Mouse (Mus musculus) heart, postnatal 25 days (tissue): ENCODE measurements around the gene 2410137M14Rik. TPM values are rescaled to one million over a fixed set of nuclear protein-coding genes. Genes with fewer than 3 reads are reported as not detected.
"Not testable (repeated sequence)": the region's sequence is repeated elsewhere in the genome, so short reads cannot be mapped to it uniquely, and the experiment has no call there.

ENCODE experiments used
- DNase-seq: peaks from one replicate; pipeline ENCODE4 v3.0.0; 2022; ENCODE audit warnings: low spot score
- intact Hi-C: fragments of 180-260 bp; cut with DNase I; formaldehyde crosslinking; loops from one replicate; pipeline ENCODE4 v1.15.1; 2025
- total RNA-seq, 2 experiments: library from RNA; stranded (reverse); gene quantifications; 2 replicates each; pipeline ENCODE4 v1.2.3; 2021

The 2410137M14Rik gene
- total RNA-seq, 2 experiments from 2014 or later, result 0.49 to 0.61 TPM

DNA sequence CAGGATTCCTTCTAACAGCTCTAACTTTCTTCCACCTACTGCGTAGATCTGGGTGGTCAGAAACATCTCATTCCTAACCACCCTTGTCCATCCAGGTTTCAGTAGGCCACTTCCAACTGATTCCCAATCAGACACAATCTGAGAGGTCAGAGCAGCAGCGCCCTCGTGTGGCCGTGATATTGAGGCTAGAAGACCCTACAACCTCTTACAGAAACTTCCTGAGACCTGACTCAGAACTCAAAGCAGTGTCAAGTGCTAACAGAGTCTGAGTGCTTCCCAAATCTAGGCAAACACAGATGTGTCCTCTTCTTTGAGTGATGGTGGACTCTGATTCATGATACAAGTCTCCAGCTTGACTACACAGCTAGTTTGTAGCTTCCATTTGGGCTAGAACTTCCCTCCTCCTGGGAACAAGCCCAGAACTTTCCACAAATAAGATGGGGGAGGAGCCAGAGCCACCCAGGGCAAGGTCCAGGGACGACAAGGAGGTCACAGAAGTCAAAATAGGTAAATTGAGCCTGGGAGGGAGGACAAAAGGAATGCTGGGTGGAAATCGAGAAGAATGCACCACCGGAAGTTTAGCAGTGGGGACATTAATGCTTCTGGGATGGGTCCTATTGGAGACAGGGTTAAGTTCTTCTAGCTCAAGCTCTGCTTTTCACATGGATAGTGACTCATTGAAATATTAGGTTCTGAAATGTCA lies 16.1 kb upstream of the 2410137M14Rik start:
- DNase-seq, result peak; percentile 35
- intact Hi-C loops, result loop anchor here (1.0 kb wide), 1 partner anchor 82 kb away; no protein-coding TSS in a partner anchor

DNA sequence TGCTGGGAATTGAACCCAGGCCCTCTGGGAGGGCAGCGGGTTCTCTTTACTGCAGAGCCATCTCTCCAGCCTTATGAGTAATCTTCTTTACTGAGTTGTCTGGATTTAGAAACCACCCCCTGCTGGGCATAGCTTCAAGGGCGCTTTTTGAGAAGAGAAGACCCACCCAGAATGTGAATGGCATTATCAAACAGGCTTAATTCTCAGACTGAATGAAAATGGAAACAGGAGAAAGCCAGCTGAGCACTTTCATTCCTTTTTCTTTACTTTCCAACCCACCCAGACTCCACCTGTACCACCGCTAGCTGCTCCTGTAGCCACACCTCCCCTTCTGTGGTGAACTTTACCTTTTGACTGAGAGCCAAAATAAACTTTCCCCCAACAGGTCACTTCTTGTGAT lies 14.4 kb upstream of the 2410137M14Rik start:
- intact Hi-C loops, result no loop called here
- no peak for DNase-seq

GRCm38 (mm10) chr17:36994528-36994927 lies 13.5 kb upstream of the 2410137M14Rik start:
- DNase-seq, result no peak
- intact Hi-C loops, result no loop called here

DNA sequence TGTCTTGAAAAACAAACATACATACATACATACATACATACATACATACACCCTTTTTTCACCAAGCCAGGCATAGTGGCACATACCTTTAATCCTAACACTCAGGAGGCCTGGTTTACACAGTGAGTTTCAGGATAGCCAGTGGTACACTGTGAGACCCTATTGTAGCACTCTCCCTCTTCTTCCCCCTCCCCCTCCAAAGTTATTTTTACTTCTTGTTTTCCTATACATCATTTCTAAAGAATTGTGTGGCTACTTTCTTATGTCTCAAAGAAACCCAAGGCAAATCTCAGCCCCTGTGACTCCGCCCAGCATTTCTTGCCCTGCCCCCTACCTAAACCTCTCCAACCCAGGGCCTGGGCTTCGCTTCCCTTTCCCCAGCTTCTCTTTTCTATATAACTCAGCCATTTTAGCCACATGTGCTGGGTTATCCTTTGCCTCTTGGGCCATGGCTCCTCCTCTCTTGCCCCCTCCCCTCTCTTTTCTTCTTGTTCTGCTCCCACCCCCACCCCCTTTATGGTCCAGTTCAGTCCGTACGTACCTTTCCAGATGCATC lies 12.8 kb upstream of the 2410137M14Rik start:
- DNase-seq, result no peak
- intact Hi-C loops, result no loop called here

DNA sequence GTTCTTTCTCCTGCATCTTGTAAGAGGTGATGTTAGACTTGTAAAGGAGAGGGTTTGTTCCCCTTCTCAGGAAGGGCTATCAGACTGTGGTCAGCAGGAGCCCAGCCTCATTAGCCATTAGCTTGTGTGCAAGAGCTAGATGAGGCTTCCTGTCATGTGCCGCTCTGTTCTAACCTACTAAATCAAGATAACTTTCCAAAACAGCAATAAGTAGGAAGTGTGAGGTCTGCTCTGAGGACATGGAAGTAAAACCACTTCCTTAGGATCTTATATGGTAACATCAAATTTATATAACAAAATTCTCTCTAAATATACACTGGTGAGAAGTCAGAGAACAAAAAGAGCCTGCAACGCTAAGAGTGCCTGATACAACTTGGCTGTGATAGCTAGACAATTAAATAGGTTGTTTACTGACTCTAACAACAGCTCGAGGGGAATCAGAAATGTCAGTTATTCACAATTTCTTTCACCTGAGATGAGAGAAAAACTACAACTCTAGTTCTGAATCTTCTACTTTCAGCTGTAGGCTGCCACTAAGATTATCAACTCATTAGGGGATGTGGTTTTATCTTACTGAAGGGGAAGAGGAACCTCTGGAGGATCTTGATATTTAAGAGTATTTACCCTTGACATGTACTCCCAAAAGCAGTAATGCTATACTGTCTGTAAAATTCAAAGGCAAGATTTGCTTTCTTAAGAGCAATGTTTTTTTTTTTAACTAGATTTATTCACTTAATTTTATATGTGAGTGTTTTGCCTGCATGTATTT lies 11.5 kb upstream of the 2410137M14Rik start:
- intact Hi-C loops, result no loop called here

DNA sequence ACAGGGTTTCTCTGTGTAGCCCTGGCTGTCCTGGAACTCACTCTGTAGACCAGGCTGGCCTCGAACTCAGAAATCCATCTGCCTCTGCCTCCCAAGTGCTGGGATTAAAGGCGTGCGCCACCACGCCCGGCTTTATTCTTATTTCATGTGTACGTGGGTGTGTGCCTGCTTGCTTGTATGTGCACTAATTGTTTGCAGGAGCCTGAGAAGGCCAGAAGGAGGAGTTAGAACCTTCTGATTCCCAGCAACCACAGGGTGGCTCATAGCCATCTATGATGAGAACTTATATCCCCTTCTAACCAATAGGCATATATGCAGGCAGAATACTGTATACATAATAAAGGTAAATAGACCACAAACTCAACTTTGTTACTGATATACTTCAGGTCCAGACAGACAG lies 9.6 kb upstream of the 2410137M14Rik start:
- DNase-seq, intact Hi-C loops: not testable (repeated sequence)

More for the DNA sequence above, 11.5 kb upstream of the 2410137M14Rik start:
- DNase-seq, result no peak

DNA sequence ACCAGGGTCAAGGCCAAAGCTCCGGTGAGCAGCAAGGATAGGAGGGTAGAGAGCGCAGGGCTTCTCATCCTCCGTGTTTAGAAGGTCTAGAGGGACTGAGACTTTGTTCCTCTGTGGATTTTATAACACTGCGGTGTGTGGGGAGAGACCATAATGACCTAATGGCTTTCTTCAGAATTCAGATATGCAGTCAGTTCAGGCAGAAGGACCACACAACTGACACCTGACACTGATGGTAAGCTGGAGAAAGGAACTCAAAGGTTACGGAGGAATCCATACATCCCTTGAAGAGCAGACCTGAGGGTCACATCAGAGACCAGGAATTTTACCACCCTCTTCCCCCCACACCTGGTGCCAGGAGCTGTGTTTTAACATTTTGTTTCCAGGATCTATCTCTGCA lies 8.4 kb upstream of the 2410137M14Rik start, which contains the start of gene H2-M5:
TSS of gene H2-M5 (minus strand) at position 101 of the 400 bp plus-strand sequence.
- intact Hi-C loops, result no loop called here
- DNase-seq, result no peak

DNA sequence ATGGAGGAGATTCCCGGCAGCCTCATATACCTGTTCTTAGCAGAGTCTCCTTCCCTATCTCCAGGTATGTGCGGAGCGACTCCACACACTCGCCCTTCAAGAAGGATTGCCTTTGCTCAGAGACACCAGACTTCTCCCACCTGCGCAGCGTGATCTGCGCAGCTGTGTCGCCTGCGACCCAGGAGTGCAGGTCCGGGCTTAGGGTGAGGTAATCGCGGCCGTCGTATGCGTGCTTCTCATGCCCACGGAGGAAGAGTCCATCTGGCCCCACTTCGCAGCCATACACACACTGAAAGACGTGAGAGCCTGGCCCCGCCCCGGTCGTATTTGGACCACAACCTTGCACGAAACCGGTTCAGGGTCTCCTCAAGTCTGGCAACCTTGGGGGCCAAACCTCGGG lies 7.4 kb upstream of the 2410137M14Rik start:
- intact Hi-C loops, result no loop called here
- DNase-seq, result no peak

DNA sequence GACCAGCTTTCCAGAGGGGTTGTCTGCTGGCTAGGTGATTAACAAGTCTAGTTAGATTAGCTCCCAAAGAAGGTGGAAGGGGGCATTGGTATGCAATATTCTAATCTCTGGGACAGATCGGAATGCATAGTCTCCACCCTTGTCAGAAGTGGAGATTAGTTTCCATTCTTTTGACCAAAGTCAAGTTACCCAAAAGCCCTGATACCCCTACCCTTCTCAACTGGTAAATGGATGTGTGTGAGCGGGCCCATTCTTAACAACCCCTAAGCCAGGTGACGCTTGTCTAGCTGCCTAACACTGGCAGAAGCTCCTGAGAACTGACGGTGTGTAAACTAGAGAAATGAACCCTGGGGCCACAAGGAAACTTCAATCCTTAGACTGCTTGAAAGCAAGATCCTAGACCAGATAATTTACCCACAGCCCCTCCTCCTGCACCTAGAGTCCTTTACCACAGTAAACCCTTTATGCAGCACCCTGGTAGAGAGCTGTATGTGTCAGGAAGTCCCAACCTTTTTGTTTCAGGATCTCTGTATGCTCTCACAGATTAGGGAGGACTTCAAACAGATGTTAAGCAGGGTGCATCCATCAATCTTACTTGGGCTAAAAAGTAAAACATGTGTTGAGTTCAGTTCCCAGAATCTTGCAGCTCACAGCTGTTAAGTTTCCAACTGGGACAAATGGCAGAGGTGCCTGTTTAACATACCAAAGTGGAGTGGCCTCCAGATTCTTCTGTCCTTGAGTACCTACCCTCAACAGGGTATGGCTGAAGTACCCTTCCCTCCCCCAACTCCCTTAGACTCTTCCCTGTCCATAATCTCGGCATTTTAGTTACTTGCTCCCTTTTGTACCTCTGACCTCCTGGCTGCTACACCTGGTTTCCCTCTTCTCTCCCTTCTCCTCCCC lies 1.5 kb upstream of the 2410137M14Rik start:
- DNase-seq, result no peak
- intact Hi-C loops, result no loop called here

- no peak for DNase-seq
- intact Hi-C loops, result no loop called here
Observed at GRCm38 (mm10) chr17:36981845-36982244, 808 bp upstream of the 2410137M14Rik start.

- no peak for DNase-seq
- intact Hi-C loops, result no loop called here
Observed at GRCm38 (mm10) chr17:36973271-36973787, 7.7 kb downstream of the 2410137M14Rik start.

DNA sequence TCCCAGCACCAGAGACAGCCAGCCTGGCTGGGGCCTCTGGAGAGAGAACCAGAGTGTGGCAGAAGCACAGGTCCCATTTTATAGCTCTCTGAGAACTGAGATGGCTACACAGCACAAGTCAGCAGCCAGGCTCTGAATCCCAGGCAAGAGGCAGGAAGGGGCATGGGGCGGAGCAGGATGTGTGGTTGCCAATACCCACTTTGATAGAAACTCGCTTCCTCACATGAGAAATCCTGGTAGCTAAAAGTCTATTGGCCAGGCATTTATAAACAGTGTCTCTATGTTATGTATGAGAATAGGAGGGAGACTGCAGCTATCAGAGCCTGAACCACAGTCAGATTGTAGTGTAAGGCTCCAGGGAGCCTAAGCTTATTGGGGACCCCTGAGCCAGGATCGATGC lies 8.2 kb downstream of the 2410137M14Rik start:
- intact Hi-C loops, result no loop called here
- no peak for DNase-seq

- no peak for DNase-seq
- intact Hi-C loops, result no loop called here
Observed at GRCm38 (mm10) chr17:36971172-36971850, 9.7 kb downstream of the 2410137M14Rik start.

- intact Hi-C loops, result no loop called here
- no peak for DNase-seq
Observed at GRCm38 (mm10) chr17:36970316-36970890, 10.6 kb downstream of the 2410137M14Rik start.

DNA sequence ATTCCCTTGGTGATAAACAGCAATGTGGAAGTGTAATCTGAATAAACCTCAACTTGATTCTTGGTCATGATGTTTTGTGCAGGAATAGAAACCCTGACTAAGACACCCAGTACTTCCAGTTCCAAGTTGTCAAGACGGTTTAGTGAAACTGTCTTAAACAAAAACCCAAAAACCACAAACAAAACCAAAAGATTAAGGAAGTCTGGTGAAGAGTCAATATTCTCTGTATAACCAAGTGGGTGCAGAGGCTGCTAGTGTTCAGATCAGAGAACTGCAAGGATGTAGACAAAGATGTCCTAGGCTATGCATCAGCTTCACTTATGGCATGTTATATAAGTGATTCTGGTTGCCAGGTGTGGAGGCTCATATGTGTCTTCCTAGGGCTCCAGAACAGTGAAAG lies 14.2 kb downstream of the 2410137M14Rik start:
- no peak for DNase-seq
- intact Hi-C loops, result no loop called here

- intact Hi-C loops, result no loop called here
Observed at GRCm38 (mm10) chr17:36961125-36961524, 19.9 kb downstream of the 2410137M14Rik start.

GRCm38 (mm10) chr17:36958884-36959283 lies 22.2 kb downstream of the 2410137M14Rik start:
- DNase-seq, result no peak
- intact Hi-C loops, result loop anchor here (5.0 kb wide), 3 partner anchors 42 to 122 kb away; partner anchors contain the start of genes Gabbr1 and Trim26

More at GRCm38 (mm10) chr17:36961125-36961524, 19.9 kb downstream of the 2410137M14Rik start:
- DNase-seq, result no peak

GRCm38 (mm10) chr17:36957999-36958743 lies 22.9 kb downstream of the 2410137M14Rik start, which contains the start of the genes Znrd1 and Znrd1as:
Gene Znrd1, minus strand, starts transcription at chr17:36958559.
Gene Znrd1as, plus strand, starts transcription at chr17:36958592.
- intact Hi-C loops, result loop anchor here (5.0 kb wide), 3 partner anchors 41 to 121 kb away; partner anchors contain the start of genes Gabbr1 and Trim26

More at GRCm38 (mm10) chr17:36957999-36958743, 22.9 kb downstream of the 2410137M14Rik start, which contains the start of the genes Znrd1 and Znrd1as:
- peak; percentile 86 for DNase-seq
